8 mouse cellular contexts compared by ENCODE assay signal in the genomic region with DNA sequence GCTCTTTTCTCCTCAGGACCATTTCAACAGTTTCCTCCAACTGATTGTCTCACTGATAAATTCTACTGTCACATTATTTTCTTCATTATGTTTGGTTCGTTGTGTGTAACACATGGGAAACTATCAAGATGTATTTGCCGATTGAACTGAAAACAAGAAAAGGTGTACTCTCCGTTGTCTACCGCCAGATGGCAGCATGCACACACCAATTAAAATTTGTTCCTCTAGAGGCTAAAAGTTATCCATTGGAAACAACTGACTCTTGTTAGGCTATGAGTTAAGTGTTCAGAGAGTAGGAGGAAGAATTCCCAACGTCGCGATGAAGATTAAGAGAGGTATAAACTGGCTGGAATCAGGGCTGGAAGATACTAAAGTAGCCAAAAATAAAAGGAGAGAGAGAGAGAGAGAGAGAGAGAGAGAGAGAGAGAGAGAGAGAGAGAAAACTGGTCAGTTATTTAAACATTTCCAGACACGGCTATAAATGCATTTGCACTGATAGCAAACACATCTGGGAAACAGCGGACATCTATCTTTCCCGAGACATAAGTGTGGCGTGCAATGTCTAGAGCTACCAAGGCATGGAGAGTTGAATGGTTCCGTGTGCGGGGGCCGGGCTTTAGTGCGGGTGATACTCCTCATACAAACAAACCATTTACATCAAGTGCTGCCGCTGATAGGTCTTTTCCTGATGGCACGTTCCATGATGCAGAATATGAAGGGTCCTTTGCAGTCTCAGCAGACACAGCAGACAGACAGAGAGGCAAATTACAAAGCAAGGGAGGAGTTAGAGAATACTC.
DNase-seq lines count a peak whose midpoint lies in the region; ATAC-seq lines count a peak whose summit lies in the region.

No protein-coding gene starts in this region.

- WGBS in midbrain, embryonic 12.5 days = 47% methylated on average over 17 of the region's 17 CpGs
- 54% methylated on average over 17 of the region's 17 CpGs for WGBS in midbrain, embryonic 16.5 days
- WGBS in limb, embryonic 13.5 days = 25% methylated on average over 17 of the region's 17 CpGs

- H3K4me1 ChIP-seq in midbrain, embryonic 12.5 days = no peaks in the 10 kb centered on the region
- no peaks in the 10 kb centered on the region for H3K4me1 ChIP-seq in midbrain, embryonic 16.5 days (ENCODE audit: control insufficient read depth, insufficient read depth, low read length)
- H3K4me1 ChIP-seq in limb, embryonic 13.5 days = peaks cover 8% of the 10 kb centered on the region

- H3K27me3 ChIP-seq in midbrain, embryonic 12.5 days = peaks cover 16% of the 10 kb centered on the region
- peaks cover 2% of the 10 kb centered on the region; the same call in 1 of the 2 replicates for H3K27me3 ChIP-seq in midbrain, embryonic 16.5 days (ENCODE audit: control insufficient read depth, insufficient read depth, low read depth, low read length)
- H3K27me3 ChIP-seq in limb, embryonic 13.5 days = peaks cover 16% of the 10 kb centered on the region

- no peaks in the 10 kb centered on the region for H3K36me3 ChIP-seq in midbrain, embryonic 12.5 days
- no peaks in the 10 kb centered on the region for H3K36me3 ChIP-seq in midbrain, embryonic 16.5 days (ENCODE audit: control insufficient read depth, insufficient read depth, low read length)
- H3K36me3 ChIP-seq in limb, embryonic 13.5 days = no peaks in the 10 kb centered on the region

- no peaks in the 10 kb centered on the region for H3K9me3 ChIP-seq in midbrain, embryonic 12.5 days
- H3K9me3 ChIP-seq in midbrain, embryonic 16.5 days (replicated peaks; ENCODE audit: control insufficient read depth, low read length, poor library complexity, severe bottlenecking) = no peaks in the 10 kb centered on the region
- no peaks in the 10 kb centered on the region for H3K9me3 ChIP-seq in limb, embryonic 13.5 days

- no peak overlapping the region for H3K9ac ChIP-seq in midbrain, embryonic 12.5 days (replicated peaks)
- H3K9ac ChIP-seq in midbrain, embryonic 16.5 days (ENCODE audit: low read depth, low read length) = no peak overlapping the region
- H3K9ac ChIP-seq in limb, embryonic 13.5 days = no peak overlapping the region

- H3K4me3 ChIP-seq in midbrain, embryonic 12.5 days = no peak overlapping the region
- H3K4me3 ChIP-seq in midbrain, embryonic 16.5 days (ENCODE audit: low read depth, low read length) = no peak overlapping the region
- 0 out of 2 replicates have a peak overlapping the region, but pooled peaks have one; percentile 15 for H3K4me3 ChIP-seq in limb, embryonic 13.5 days

- intact Hi-C loops in heart, postnatal 14 days (cut with DNase I) = loop anchor here (1.0 to 10.0 kb wide), 4 partner anchors 569 to 1629 kb away; no protein-coding TSS in a partner anchor

- no peak overlapping the region for H3K27ac ChIP-seq in midbrain, embryonic 12.5 days (replicated peaks)
- no peak overlapping the region for H3K27ac ChIP-seq in midbrain, embryonic 16.5 days (ENCODE audit: low read length)
- H3K27ac ChIP-seq in limb, embryonic 13.5 days = no peak overlapping the region

- ATAC-seq in midbrain, embryonic 12.5 days (ENCODE audit: low FRiP score, low read depth) = 0 out of 2 replicates have a peak, but pooled peaks have one; percentile 27
- ATAC-seq in midbrain, embryonic 16.5 days = no peak
- ATAC-seq in activated CD4-positive, CD25-positive, alpha-beta regulatory T cell, adult 4 months = peak; percentile 28
- ATAC-seq in limb, embryonic 13.5 days (ENCODE audit: low FRiP score, low read depth) = no peak
- no peak for ATAC-seq in monocyte, adult 5-6 weeks (replicated peaks; ENCODE audit: insufficient number of reproducible peaks, low FRiP score, low TSS enrichment, poor library complexity, severe bottlenecking)

- H3K4me2 ChIP-seq in midbrain, embryonic 12.5 days (replicated peaks) = no peak overlapping the region
- H3K4me2 ChIP-seq in midbrain, embryonic 16.5 days (ENCODE audit: low read length) = no peak overlapping the region
- H3K4me2 ChIP-seq in limb, embryonic 13.5 days (replicated peaks) = peak overlapping the region; percentile 51

- DNase-seq in embryo, embryonic 10.5 days (ENCODE audit: low spot score) = peak; percentile 91
- peak; percentile 51 to 69 for DNase-seq in heart, postnatal 14 days
- DNase-seq in ovary, postnatal 14 days (ENCODE audit: low spot score) = peak; percentile 34

Comparison
In these comparisons a context has a peak if more than half of its experiments do, and no peak if none do; other contexts are left out.
1. ATAC-seq: peak in midbrain, embryonic 12.5 days (single experiment) and activated CD4-positive, CD25-positive, alpha-beta regulatory T cell, adult 4 months (single experiment); none in midbrain, embryonic 16.5 days (single experiment), limb, embryonic 13.5 days (single experiment) and monocyte, adult 5-6 weeks (single experiment).
2. DNase-seq: peak in every context shown above with its lines; median percentile 91 in embryo, embryonic 10.5 days; 60 in heart, postnatal 14 days; 34 in ovary, postnatal 14 days.